Mouse (Mus musculus): ENCODE measurements around the gene Dtl.
A peak's percentile ranks its signal among the peaks of the same experiment; 100 is the strongest.

The Dtl gene

DNA sequence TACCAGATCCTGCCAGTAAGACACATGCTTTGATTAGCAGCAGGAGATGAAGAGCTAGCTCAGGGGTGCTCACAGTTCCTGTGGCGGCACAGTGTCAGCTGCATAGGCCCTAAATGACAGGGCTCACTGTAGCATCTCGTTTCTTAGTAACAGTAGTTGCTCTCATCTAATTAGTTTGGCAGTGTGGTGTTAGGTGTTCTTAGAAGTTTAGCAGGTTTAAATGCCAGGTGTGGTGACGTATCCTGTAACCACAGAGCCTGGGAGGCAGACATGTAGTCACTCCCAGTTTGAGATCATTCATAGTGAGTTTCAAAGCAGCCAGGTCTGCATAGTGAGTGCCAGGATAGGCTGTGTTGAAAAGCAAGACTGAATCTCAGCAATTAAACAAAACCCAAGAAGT lies 4.2 kb upstream of the Dtl start:
- no peak for DNase-seq (ENCODE audit: low read depth)

DNA sequence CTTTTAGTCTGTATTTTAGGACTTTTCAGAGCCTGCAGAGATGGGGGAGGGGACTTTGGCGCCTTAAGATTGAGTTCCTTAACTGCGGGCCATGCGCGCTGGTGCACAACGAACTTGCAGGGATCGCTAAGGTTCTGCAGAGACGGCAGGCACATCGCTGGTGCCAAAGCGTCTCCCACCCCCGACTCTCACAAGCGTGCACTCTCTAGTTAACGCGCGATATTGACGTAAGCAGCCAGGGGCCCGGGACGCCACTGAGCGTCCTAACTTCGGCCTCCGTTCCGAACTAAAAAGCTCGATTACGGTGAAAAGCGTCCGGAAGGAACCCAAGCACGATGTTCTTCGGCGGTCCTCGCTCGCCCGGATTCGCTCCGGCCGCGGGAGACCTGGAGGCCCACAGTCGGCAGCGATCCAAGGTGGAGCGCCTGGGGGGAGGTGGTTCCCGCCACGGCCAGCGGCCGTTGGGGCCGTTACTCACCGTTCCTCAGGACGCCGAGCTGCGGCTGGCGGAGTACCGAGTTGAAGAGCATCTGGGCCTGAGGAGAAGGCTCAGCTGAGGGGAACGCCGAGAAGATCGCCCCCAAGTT lies 380 bp downstream of the Dtl start:
- peak; percentile 88 for DNase-seq (ENCODE audit: low read depth)

DNA sequence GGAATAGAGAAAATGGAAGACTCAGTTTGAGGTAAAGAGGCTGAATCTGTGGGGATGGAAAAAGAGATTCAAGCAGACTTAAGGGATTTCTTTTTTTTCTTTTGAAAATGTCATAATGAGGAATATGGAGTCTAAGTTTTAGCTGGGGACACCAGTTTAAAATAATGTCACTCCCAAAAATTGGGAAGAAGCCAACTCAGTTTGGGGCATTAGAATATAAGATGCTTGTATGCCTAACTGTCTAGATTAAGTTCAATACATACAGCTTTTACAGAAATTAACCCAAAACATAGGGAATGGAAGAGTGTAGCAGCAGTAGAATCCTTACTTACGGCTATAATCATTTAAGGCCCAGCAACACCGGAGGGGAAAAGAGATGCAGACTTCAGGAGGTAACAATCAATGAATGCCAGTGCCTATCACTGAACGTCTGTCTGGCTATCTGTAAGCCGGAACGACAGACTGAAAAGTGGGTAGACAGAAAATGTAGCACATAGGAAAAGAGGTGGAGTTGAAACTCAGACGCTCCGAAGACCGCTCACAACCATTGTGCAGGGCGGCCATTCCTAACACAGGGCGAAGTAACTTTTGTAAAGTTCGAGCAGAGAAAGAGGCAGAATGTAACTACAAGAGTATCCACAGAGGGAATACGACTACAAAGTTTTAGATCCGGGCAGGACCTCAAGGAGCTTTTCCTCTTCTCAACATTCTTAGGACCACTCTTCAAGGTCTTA lies 1.3 kb downstream of the Dtl start:
- DNase-seq (ENCODE audit: low read depth), result peak; percentile 43

DNA sequence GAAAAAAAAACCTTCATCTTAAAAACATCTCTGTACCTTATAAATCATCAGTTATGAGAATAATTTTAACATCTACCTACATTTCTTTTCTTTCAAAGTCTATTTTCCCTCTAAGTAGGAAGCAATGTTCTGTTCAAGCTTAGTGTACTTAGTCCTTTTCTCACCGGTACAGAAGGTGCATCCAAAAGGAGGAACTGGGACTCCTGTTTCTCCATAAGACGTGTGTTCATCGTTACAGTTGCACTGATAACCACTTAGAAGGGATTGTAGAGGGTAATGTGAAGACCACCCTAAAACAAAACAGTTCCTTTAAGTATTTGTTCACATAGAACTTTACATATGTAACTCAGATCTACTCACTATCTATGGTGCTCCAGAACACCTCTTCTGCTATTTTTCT lies 4.9 kb downstream of the Dtl start:
- DNase-seq (ENCODE audit: low read depth), result no peak

DNA sequence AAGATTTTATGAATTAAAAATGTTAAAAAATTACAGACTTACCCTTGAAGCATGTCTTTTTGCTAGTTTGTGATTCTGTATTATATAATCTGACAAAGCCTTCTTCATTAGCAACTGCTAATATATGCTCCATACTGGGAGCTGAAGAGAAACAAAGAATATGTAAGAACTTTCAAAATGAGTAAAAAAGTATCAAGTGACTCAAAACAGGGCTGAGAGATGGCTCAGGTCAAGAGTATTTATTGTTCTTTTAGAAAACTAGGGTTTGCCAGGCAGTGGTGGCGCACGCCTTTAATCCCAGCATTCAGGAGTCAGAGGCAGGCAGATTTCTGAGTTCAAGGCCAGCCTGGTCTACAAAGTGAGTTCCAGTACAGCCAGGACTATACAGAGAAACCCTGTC lies 5.7 kb downstream of the Dtl start:
- no peak for DNase-seq (ENCODE audit: low read depth)

DNA sequence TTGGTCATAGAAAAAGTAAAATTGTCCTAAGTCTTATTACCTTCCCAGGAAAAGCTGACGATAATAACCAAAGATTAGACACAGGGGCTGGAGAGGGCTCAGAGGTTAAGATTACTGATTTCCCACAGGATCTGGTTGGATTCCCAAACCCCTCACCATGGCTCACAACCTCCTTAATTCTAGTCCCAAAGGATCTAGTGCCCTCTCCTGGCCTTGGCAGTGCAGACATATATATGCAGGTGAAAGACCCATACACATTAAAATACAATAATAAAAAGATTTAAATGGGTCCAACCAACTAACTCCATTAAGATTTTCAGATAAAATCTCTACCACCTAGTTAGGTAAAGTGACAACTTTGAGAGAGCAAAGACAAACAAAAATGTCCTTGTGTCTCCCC lies 7.5 kb downstream of the Dtl start:
- DNase-seq (ENCODE audit: low read depth), result no peak

DNA sequence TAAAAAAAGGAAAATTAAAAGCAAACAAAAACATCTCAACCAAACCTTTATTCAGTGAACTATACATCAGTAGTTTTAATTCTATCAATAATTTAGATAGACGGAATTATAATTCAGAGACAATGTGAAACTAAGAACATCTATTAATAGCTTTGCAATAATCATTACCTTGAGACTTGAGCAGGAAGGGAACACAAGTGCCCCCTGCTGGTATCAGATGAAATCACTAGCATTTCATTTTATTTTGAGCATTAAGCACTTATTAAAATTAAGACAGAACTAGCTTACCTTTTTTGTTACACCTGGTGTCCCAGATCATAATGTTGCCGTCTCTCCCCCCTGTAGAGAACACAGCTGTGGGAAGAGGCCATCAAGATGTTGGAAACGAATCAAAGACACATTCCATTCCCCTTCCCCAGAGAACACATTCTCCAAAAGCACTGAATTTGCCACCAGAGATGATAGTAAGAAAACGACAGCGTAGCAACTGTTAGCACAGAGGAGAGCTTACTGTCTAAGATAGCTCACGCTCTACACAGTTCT lies 12.4 kb downstream of the Dtl start:
- DNase-seq (ENCODE audit: low read depth), result peak; percentile 62

DNA sequence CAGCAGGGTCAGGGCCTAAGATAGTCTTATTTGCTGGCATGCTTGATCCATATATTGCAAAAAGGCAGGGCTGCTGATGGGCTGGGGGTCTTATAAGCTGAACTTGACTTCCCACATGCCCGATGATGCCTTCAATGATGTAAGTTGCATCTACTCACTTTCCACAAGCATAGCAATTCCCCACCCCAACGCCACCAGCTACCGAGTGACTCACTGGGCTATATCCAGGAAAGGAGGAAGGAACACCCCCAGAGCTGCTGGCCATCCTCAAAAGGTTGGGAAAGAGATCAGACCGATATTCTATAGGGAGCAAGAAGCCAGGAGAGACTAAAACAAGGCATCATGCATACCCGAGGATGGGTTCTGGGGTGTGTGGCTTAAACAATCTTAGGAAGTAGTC lies 15.6 kb downstream of the Dtl start:
- peak; percentile 46 for DNase-seq (ENCODE audit: low read depth)

DNA sequence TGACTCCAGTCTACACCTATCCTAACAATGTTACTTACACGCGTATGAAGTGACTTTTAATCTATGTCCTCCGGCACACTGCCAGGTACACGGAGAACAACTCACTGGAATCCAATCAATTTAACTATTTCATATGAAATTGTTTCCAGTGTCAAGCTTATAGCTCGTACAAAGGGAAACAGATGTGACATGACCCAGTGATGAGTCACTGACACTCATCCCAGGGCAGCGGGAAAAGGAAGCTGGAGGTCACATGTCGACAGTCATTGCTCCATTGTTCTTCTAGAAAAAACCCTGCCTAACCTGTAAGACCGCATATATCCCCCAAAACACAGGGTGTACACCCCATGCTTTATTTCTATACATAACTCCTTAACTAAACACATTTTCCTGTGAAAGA lies 18.2 kb downstream of the Dtl start:
- peak; percentile 90 for DNase-seq (ENCODE audit: low read depth)

DNA sequence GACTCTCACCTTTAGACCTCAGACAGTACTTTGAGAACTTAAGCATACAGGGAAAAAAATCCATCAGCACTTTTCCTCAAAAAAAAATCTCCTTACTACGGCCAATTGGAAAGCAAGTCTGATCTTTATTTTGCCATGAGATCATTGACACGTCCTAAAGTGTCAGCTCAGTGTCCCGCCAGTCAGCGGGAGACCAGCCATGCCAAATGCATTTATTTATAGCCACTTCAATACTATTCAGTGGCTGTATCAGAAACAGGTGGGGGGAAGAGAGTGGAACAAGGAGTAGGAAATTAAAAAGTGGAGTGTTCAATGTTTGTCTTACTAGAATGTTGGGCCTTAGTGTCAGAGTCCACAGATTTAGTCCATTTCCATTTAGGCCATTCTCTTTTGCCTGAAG lies 24.6 kb downstream of the Dtl start:
- DNase-seq (ENCODE audit: low read depth), result no peak

DNA sequence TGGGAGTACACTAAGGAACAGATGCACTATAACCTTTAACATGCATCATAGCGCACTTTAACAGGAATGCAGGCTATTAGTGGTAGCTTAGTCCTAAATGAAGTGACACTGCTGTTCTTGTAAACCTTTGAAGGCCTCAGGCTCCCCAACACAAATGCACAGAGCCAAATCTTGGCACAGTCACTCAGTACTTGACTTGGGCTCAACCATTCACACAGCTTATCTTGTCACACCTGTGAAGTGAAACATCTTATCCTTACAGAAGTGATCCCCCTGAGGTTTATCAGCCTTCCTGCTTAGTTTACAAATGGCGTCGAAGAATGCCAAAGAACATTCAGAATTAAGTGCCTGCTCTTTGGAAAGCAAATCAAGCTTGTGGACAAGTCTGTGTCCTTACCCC lies 31.6 kb downstream of the Dtl start:
- no peak for DNase-seq (ENCODE audit: low read depth)

DNA sequence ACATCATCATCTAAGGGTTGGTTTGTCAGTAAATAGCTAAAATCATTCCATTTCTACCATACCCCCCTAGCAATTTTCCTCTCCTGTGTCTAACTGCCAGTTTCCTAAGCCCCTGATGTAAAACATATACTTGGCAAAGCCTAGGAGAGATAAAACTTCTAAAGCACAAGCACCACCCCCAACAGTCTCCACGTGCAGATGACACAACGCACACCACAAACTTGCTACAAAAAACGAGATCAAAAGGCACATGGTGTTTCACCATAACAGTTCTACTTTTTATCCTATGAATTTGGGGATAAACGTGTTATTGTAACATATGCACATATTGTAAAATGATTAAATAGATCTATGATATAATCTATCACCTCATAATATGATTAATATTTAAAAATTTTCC lies 33.7 kb downstream of the Dtl start:
- no peak for DNase-seq (ENCODE audit: low read depth)

DNA sequence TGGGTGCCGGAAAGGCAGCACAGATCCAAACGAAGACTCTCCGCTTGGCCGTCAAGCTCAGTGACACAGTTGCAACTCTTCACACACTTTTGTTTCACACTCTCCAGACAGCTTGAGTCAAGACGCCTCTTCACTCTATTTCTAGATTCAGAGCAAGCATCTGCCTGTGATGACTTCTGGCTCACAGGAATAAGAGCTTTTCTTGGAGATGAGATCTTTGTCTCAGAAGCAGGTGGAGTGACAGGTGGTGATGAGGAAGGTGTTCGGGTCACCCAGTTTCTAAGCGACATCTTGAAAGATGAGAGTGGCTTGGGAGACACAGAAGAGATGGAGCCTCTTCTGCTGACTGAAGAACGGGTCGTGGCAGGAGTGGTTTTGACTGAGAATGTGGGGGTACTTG lies 34.3 kb downstream of the Dtl start:
- no peak for DNase-seq (ENCODE audit: low read depth)

DNA sequence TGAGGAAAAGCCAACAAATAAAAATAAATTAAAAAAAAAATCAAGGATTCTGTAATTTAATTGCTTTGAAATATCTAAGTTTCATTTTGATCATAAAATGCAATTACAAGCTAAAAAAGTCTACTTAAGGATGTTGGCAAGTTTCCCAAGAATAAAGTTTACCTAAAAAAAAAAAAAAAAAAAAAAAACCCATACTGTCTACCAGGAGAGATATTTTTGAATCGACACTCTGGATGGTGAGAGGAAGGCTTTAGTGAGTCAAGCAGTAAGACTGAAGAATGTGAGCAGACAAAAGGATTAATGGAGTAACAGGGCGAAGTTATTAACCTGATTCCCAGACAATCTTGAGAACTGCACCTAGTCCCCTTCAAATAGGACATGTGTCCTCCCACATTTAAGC lies 35.0 kb downstream of the Dtl start:
- DNase-seq (ENCODE audit: low read depth), result no peak

DNA sequence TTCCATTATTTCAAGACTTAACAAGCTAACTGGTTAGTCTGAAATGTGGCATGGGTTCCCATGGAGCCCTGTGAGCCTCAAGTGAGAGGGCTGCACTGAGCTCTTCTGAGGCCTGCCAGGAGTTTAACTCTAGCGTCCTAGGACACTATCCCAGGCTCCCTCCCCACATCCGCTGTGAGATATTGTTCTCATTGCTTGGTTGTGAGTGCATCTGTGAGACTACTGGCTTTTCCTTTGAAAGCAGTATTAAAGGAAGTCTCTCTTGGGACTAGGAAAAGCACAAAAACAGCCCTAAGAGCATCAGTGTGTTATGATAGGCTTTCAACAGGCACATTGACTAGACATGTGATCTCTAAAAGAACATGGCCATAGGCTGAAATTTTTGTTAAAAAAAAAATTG lies 40.4 kb downstream of the Dtl start:
- no peak for DNase-seq (ENCODE audit: low read depth)

DNA sequence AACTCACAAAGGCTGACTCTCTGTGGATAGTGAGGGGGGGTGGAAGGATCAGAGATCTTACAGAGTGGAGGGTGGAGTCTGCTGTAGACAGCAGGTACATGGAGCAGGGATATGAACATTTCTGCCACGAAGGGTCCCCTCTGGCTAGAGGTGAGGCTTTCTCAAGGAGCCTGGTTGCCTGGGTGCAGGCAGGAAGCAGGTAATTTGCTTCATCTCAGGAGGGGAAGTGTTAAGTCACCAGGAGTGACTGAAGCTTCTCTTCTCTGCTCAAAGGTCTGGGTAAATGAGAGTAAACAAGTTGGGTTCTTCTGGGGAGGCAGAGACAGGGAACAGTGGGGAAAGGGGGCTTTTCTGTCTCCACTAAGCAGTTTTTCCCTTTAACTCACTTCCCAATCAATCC lies 44.3 kb downstream of the Dtl start:
- no peak for DNase-seq (ENCODE audit: low read depth)

DNA sequence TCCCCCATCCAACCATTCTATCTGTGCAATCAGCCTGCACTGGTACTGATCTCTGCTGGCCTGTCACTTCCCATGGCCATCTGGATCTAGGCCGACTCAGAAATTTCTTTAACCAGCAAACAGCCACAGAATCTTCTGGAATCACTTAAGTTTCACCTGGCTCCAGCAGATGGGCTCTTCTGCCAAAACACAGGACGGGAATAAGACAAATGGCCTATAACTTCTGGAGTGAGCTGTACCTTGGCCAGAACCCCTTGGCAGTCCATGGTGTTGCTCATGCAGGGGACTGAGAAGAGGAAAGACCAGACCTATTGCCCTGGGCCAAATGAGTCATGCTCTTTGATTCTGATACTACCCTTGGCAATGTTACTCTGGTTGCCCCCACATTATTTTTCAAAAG lies 45.9 kb downstream of the Dtl start:
- DNase-seq (ENCODE audit: low read depth), result no peak

DNA sequence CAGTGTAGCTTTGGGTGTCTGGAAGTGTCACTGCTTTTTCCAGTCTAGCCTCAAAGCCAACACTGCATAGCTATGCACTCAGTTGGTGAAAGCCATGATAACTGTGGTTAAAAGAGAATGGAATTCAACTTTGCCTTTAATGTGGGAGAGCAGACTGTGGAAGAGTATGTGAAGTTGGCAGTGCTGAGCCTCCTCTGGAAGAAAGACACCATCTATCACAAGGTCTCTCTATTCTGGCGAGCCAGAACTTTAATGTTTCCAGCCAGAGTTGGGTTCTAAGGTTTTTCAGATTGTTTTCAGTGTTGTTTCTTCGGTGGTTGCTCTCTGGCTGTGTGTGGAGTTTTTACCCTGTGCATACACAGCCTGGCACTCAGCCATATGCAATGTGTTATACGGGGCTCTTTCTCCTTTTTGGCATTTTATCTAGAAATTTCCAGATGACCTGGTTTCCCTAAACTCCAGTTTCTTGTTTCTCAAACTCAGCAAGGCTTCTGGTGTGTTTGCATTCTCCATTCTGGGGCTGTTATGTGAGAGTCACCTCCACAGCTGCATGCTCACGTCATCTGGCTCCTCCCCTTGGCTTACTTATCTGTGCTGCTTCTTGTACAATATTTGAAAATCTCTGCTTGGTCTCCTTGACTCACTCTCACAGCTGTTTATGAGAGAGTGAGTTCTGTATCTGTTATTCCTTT lies 47.3 kb downstream of the Dtl start:
- no peak for DNase-seq (ENCODE audit: low read depth)

DNA sequence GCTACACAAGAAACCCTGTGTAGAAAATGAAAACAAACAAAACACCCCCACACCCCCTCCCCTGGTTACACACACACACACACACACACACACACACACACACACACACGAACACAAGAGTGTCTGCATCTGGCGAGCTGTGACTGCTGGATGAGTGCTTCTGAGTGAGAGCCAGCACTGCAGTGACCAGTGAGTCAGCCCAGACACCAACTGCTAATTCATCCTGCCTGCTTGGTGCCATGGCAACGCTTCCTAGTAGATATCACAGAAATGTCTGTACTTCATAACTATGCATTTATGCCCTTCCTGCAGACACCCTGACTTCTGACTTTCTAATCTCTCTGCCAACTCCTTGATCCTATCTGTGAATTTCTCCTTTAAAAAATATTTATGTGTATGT lies 48.3 kb downstream of the Dtl start:
- DNase-seq (ENCODE audit: low read depth), result peak; percentile 79

DNA sequence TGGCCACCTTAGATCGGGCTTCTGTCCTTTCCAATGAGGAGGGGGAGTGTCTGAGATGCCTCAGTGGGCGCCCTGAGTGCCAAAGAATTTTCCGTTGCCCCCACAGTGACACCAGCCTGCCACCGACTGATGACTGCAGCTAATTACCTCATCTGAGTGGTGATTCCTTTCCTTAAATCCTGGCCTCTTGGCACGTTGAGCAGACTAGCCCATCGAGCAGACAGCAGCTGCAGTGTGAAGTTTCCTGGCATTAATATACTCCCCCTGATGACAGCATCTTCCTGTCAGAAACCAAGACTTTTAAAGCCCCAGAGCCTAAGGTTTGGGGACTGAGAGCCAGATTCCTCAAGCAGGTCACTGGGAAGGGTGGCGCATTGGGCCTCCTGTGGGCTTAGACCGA lies 53.9 kb downstream of the Dtl start:
- no peak for DNase-seq (ENCODE audit: low read depth)

DNA sequence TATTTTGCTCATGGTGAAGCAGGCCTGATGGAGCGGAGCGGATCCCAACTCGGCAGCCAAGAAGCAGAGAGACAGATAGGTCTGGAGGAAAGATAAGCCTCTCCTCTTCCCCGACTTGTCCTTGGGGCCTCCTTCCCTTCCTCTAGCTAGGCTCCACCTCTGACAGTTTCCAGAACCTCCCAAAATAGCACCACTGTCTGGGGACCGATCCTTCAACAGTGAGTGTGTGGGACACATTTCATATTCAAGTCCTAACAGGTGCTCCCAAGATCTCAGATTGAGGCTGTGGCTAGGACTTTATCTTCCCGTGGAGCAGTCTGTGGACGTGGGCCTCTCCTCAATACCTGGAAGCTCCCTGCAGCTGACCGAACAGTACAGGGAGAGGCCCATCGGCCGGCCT lies 54.7 kb downstream of the Dtl start:
- no peak for DNase-seq (ENCODE audit: low read depth)

DNA sequence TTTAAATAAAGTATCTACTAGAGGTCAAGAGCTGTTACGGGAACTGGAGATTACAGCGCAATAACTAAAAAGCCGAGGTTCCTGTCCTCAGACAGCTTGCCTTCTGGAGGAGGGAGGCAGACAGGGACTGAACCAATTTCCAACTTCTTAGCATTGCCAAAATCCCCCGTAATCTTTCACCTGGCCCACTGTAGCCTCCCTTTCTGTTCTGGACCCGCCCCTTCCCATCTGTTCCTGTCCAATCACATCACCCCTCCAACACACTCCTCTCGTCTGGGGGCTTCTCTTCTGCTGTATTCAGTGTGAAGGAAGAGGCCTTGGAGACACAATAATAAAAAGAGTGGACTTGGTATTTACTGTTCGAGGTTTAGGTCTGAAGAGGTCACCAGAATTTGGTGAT lies 55.1 kb downstream of the Dtl start:
- no peak for DNase-seq (ENCODE audit: low read depth)

DNA sequence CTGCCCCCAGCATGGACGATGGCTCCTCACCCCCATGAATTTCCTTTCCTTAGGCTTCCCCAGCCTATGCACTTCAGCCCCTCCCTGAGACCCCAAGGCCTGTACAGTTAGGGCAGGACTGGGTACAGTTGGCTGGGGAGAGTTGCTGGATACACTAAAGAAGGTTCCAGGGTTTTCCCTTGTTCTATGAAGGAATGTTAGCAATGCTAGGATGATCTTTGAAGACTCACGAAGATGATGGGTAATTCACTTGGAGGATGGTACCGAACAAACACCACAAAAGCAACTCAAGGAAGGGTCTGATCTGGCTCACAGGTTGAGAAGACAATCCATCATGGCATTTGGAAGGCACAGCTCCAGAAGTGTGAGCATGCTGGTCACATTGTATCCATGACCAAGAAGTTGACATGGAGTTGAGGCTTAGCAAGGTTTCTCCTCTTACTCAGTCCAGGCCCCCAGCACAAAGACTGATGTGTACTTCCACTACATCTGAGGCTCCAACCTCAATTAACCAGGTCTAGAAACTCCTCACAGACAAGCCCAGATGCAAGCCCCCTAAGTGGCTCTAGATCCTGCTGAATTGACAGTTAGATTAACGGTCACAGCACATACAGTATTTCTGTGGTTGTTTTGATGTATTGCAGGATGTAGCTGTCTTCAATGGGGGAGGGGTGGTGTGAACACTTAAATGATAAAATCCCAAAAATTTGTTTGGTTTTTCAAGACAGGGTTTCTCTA lies 55.8 kb downstream of the Dtl start:
- DNase-seq (ENCODE audit: low read depth), result no peak

All from 416B (cell line).